Mouse (Mus musculus) T-helper 2 cell (primary cell): ENCODE measurements around the gene Clp1.

ENCODE experiments used
- in situ Hi-C: fragments of 300-600 bp; cut with MboI, MseI; formaldehyde crosslinking; loops from one replicate; pipeline ENCODE4 v1.15.1; 2025; ENCODE audit warnings: high pct_unique_total_duplicates

Clp1 gene

DNA sequence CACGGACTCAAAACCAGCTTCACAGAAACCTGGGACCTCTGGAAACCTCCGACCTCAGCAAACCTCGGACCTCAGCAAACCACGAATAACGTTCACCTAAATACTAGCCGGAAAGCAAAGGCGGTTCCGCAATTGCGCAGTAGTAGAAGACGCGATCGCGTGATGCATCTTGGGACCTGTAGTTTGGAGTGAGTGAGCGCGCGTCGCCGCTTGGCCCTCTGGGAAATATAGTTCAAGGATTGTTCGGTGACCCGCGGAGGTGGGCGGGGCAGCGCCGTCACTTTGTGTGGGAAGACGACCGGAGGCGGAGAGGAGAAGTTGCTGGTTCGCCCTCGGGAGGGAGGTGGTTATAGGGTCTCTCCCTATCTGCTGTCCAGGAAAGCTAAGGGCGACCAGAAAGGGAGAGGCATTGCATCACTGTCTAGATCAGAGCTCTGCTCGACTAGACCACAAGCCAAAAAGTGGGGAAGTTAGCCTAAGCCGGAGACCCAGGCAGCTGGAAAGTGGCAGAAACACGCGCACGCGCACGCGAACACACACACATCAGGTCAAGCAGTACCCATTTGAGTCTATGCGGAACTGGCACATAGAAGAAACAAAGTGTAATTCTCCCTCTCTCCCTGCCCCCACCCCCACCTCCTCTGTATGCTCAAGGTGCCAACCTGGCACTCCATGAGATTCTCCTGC lies at the start of gene Clp1:
Gene Clp1, minus strand, starts transcription at position 179 of the 687 bp plus-strand sequence.
- in situ Hi-C loops, result no loop called here

DNA sequence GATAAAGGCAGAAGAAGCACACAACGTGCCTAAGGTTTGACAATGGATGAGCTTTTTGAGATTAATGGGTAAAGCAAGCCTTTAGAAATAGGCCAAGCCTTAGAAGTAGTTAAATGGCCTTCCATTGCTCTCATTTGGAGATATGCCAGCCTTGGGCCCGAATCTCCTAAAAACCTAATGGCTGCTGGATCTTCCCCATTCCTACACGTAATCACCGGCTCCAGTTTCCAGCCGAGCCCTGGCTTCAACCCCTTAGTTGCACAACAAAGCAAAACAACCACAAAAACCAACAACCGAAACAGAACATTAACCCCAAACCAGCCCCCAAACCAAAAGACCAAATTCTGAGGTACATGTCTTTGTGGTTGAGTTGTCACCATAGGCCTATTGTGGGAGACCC lies 48.5 kb upstream of the Clp1 start:
- in situ Hi-C loops, result no loop called here

DNA sequence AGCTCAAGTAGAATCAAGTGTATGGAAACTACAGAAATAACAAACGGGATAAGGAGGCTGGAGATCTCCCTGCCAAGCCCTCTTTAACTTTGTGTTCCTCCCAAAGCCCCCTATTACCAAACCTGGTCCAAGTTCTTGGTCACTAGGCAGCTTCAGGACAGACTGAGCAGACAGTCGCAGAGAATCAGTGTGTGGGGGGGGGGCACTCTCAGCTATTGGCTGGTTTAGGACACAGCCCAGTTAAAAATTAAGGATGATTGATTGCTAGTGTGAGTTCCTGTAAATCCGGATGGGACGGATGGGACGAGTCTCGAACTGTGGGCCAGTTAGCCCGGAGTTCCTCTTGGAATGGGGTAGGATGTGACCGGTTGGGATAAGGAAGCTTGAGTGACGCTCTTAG lies 48.1 kb upstream of the Clp1 start, which contains the start of gene Serping1:
Gene Serping1, minus strand, starts transcription at position 204 of the 400 bp plus-strand sequence.
- in situ Hi-C loops, result no loop called here

DNA sequence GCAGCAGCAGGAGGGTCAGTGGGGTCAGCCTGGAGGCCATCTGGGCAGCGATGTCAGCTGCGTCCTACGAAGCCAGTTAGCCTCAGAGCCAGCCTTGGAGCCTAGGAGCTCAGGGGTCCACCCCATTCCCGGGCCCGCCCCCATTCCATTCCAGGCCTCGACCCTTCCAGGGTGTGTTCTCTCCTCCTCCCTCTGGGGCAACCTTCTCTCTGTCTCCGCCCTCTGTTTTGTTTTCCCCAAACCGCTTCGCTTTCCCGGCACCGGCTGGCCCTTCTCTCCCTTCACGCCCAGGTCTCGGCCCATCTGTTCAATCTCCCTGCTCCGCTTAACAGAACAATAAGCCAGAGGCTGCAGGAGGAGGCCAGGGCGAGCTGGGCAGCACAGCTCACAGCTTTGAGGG lies 47.6 kb upstream of the Clp1 start:
- in situ Hi-C loops, result no loop called here

DNA sequence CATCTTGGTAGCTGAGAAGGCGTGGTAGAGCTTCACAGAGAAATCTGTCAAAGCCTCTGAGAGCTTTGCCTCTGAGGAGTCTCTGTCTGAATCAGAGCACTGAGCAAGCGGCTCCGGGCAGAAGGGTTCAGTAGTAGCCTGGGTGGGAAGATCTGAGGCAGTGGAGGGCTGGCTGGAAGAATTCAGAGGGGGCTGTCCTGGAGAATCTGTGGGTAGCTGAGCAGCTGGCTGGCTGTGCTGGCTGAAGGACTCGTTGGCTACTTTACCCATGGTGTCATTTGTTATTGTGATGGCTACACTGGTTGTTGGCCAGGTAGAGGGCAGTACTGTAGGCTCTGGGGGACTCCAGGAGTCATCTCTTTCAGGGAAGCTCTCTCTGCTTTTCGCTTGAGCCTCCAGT lies 46.0 kb upstream of the Clp1 start:
- in situ Hi-C loops, result no loop called here

DNA sequence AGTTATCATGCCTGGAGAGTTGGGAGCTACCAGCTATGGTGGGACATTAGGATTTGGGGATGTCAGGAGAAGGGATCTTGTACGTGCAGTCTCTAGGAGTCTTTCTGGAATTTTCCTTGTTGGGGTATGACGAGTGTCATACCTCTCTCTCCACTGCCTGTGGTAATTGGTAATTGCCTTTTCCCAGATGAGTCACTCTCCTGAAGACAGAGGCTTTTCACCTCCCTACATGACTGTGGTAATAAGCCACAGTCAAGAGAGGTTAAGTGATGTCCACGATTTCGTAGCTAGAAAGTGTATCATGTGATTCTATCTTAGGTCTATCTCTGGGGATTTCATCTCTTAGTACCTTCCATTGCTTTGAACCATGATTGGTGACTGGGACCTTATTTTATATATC lies 45.3 kb upstream of the Clp1 start:
- in situ Hi-C loops, result no loop called here

DNA sequence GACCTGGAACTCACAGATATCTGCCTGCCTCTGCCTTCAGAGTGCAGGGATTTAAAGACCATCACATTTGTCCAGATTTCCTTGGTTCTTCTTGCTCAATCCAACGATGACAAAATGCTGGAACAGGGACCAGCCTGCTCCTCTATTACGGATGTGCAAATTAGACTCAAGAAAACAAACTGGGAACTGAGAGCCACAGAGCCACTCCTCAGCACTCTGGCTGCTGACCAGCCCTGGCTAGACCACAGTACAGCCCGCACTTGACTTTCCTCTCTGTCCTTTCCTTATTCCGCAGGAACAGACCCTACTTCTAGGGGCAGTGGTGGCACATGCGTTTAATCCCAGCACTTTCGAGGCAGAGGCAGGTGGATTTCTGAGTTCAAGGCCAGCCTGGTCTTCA lies 43.4 kb upstream of the Clp1 start:
- in situ Hi-C loops, result no loop called here

DNA sequence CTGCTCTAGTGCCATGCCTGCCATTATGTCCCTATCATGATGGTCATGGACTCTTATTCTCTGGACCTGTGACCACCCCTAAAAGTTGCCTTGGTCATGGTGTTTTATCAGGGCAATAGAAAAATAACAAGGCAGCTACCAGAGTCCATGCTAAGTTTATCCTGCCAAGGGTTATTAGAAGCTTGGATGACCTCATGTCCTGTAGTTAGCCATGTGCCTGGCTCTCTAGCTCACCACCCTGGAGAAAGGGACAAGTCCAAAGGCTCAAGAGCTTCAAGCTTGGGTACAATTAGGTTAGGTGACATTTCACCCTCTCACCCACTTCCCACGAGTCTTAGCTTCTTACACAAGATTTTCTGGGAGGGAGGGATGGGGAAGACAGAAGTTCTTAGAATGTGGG lies 35.7 kb upstream of the Clp1 start:
- in situ Hi-C loops, result no loop called here

DNA sequence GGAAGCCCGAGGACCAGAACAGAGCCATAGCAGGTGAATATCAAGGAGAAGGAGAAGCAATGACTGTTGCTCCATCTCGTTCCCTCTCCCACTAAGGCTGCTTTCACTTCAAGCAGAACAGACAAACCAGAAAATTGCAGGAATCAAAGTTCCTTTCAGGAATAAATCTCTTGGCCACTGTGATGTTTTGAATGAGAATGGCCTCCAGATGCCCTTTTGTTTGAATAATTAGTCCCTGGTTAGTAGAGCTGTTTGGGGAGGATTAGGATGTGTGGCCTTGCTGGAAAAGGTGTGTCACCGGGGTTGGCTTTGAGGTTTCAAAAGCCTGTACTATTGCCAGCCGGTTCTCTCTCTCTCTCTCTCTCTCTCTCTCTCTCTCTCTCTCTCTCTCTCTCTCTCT lies 35.1 kb upstream of the Clp1 start:
- in situ Hi-C loops, result no loop called here

DNA sequence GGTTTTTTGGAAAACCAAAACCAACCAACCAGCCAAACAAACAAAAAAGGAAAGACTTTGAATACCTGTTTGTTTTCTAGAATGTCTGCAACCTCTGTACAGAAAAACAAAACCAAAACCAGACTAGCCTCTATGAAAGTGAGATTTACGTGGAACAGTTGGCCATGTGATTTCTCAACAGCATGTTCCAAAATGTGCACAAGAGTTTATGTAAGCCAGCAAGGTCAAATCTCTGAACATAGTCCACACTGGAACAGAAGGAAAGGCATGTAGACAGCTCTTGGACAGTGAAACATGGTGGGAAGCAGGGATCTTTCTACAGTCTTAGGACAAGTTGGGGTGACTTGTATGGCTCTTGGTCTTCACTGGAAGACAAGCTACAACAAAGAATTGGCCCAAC lies 34.7 kb upstream of the Clp1 start:
- in situ Hi-C loops, result no loop called here

DNA sequence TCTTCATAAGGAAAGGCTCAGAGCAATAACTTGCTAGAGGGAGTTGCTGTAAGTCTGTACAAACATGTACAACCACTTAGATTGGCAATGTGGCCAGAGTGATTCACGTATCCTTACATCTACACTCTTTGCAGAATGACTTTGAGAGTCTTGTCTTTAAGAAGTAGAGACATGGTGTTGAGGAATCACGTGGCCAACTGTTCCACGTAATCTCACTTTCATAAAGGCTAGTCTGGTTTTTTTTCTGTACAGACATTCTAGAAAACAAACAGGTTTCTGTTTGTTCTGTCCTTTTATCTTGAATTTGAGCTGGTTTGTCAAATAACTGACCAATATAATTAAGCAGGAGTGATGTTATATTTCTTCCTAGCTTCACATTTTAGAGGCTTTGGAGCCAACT lies 34.2 kb upstream of the Clp1 start:
- in situ Hi-C loops, result no loop called here

DNA sequence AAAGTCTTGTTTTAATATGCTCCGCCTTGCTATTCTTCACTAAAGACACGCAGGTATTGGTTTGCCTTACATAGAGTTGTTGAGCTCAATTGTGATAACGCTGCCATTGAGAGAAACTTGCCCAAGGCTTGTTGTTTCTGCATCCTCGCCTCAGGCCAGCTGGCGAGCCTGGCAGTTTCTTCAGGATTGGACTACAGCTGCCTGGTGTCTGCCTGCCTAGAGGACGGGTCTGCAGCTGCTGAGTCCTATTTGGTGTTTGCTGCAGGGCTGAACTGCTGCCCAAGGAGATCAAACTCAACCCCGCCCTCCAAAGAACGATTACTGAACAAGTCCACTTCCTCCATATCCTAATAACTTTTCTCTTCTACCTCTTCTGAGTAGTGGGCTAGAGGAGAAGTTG lies 33.6 kb upstream of the Clp1 start:
- in situ Hi-C loops, result no loop called here

DNA sequence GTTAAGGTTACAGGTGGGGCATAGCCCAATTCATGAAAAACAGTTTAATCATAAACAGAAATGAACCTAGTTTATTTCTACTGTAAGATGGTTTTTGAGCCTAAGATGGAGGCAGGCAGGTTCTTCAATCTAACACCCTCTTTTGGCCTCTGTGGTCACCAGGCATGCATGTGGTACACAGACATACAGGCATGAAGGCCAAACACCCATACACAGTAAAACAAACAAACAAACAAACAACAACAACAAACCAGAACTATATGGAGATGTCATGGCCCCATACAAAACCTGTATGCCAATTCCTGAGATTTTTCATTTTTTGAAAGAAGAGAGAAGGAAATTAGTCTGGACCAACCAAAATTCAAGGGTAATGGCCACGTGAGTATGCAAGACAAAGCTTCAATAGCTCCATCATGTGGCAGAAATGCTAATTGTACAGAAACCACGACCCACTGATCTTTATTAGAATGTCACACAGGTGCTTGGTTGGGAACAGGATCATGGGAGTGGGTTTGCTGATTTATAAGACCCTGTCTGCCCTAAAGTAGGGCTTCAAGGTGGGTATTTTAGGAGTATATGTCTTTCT lies 31.5 kb upstream of the Clp1 start:
- in situ Hi-C loops, result no loop called here

DNA sequence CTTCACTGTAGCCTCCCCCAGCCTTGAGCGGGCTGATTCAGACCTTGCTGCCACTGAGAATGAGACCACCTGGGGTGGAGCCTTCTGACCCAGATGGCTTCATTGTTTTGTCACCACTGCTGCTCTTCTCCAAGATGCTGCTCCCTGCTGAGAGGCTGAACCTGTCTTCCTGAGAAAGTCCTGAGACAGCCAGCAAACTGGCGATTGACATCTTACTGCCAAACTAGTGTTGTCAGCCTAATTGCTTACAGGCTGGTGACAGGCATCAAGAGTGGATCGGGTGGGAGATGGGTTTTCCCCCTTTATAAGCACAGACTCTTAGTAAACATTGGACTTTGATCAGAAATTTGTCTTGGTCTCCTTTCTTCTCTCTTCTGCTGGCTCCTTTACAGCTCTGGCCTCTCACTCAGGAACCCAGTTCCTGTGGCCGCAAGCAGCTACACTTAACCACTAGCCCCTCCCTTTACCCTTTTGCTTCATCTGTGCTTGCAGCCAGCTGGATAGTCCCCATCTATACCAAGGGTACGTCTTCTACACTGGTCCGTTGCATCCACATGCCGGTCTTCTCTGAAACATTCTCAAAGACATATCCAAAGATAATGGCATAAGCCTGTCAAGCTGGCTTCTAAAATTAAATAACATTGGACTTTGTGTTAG lies 30.0 kb upstream of the Clp1 start:
- in situ Hi-C loops, result no loop called here

DNA sequence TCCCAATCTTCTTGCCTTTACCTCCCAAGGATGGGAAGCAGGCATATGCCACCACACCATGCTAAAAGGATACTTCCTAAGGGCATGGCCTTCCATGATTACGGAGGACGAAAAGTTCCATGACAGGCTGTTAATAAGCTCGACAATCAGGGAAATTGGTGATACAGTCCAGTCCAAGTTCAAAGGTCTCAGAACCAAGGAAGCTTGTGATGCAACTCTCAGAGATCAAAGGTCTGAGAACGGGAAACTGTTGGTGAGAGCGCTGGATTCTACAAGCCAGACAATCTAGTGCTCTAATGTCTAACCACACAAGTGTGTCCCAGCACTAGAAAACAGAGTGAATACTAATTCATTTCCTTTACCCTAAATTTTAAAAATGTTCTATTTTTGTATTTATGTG lies 29.1 kb upstream of the Clp1 start:
- in situ Hi-C loops, result no loop called here

DNA sequence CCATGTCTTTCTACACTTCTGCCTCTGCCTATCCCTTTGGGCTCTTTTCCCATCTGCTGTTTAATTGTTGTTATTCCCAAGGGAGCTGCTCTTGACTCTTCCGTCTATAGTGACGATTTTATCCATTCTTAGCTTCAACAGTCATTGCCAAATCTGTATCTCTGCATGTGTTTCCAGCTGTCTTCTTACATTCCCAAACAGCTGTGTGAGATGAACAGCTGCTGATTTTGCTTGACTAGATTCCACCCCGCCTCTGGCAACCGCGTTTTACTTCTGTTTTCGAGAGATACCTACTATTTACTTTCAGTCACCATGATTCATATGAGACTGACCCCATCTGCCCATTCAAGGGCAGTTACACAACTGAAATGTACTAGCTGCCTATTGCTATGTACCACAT lies 23.0 kb upstream of the Clp1 start:
- in situ Hi-C loops, result no loop called here

DNA sequence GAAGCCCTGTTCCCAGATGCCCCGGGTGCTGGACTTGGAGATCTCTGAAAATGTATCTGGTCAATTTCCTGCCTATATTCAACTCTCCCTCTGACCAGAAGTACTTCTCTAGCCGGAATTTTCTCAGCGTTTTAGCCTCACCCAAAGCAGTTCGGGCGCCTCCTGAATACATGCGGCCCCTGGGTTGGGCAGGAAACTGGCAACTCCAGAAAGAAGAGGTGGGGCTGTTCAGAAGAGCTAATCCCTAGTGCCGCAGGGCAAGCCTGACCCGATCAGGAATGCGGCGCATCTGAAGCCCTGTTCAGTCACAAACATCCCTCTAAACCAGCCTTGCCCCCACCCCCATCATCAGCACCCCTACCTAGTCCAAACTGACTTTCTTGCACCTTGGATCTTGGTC lies 17.0 kb upstream of the Clp1 start:
- in situ Hi-C loops, result no loop called here

DNA sequence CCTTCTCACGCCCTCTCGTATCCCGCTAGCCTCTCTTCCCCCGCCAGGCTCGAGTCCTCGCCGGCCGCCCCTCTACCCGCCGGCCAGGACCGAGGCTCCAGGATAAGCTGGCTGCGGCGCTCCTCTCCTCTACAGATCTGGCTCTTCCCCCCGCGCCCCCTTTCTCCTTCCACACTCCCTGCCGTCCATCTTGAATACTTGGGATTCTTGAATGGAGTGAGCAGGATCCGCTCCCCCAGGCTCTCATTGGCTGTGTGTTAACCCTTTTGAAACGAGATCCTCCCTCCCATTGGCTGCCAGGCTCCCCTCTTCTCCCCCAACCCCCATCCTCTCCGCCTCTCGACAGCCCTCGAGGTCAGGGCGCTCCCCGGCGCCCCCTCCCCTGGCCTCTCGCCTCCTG lies 16.4 kb upstream of the Clp1 start, which contains the start of gene Gm19426:
Gene Gm19426, minus strand, starts transcription at position 95 of the 400 bp plus-strand sequence.
- in situ Hi-C loops, result no loop called here

DNA sequence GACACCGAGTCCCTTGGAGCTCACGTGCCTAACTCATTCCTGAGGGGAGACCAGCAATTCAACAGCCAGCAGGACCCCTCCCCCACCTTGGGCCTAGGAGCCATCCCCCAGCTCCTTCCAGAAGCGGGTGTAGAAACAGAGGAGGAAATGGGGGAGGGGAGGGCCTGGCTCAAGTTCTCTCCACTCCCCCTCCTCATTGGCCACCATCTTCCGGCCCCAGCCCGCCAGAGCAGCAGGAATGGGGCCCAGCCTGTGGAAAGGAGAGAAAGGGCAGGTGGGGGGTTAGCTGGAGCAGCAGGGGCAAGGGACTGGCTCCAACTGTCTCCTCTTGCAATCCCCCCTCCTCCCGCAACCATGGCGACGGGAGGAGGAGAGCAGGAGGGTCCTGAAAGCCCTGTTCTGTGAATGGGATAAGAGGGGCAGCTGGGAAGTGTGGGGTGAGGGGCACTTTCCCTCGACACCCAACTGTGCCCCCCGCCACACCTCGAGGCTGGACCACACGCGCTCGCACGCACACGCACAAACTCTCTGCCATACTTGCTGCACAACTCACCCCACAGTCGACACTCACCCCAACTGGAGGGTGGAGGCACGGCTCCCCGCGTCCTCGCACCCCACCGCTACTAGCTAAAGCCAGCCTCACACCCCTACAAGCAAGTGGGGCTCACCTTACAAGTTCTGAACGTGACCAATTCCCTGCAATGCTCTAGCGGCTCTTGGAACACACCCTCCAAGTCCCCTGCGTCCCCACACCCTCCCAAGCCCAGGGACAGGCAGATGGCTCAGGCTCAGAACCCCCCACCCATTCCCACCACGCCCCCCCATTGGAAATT lies 15.5 kb upstream of the Clp1 start:
- in situ Hi-C loops, result no loop called here

DNA sequence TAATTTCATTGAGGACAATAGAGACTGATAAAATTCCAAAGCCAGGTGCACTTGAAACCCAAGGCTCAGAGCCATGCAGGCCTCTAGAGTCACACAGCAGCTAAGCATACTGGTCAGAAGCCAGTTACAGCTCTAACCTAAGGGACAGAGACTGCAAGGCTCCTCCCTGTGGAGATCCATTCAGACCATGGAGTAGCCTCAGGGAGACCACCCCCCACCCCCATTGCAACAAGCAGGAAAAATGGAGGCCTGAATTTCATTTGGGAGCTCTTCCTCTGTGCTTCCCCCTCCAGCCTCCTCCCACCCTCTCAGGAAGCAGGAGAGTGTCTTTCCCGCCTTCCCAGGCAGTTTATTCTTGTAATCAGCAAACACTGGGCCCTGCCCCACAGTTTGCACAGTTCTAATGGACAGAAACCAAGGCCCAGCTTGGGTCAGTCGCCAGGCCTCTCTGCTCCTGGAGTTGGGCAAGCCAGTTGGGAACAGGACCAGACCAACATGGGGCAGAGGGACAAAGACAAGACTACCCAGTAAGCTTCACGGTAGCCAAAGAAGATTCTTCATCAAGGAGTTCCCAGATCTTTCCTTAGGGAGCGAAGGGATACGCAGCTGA lies 14.8 kb upstream of the Clp1 start:
- in situ Hi-C loops, result no loop called here

DNA sequence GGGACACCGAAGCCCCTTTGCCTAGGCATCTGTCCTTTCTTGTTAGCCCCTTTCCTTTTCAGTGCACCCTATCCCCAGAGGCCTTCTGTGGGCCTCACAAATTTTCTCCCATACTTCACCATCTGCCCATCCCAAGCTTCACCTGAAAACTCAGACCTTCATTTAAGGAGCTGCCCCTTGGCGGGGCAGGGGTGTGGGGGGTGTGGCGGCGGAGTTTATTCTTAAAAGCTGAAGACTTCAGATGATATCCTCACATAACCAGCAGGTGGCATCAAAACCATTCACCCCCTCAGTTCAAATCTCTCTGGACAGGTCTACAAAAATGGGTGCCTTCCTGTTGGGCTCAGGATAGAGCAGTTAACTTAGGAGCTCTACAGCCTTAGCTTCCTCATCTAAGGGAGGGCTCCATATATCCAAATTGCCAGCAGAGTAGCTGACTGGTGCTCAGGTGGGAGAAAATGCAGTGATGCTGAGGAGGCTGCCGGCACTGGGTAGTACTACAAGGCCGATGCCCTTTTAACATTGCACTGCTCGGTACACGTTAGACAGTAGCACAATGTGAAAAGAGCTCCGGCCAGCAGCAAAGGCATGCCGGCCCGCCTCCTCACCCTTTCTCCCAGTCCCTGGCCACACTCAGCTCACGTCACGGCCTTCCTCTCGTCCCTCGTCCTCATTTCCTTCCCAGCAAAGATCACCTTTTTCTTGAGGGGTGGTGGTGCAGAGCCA lies 13.6 kb upstream of the Clp1 start:
- in situ Hi-C loops, result no loop called here
